Mouse (Mus musculus) thymus, adult 2 months (tissue): ENCODE measurements around the gene Phf10.

Experiments used
- CTCF ChIP-seq: fragments of 200-500 bp; IDR thresholded peaks from 2 replicates; pipeline ENCODE4 v1.5.1; 2012; ENCODE audit warnings: mild to moderate bottlenecking, control low read depth, low read length, moderate library complexity, borderline replicate concordance; ENCODE audit not compliant: control insufficient read depth, poor library complexity, insufficient read depth; ENCODE audit errors: extremely low read depth
- POLR2A ChIP-seq: fragments of 200-500 bp; IDR thresholded peaks from 2 replicates; pipeline ENCODE4 v1.6.1; 2012; ENCODE audit warnings: mild to moderate bottlenecking, low read length, control low read depth, moderate library complexity; ENCODE audit not compliant: control insufficient read depth, poor library complexity, insufficient read depth; ENCODE audit errors: extremely low read depth

- no peak for TF ChIP-seq POLR2A
- no peak for TF ChIP-seq CTCF
Observed at GRCm38 (mm10) chr17:14931469-14931868, 29.6 kb downstream of the Phf10 start.
